Mouse (Mus musculus) brain, embryonic 18.5 days (tissue): ENCODE measurements at regions not wholly inside any gene's neighbourhood (a gene's known extent, or its start where the extent isn't known, plus 50 kb on each side); places are given as distances from the start of the nearest gene placed in this dataset.

Experiments used
- DNase-seq: peaks from one replicate; pipeline ENCODE4 v3.0.0-alpha.2; 2012; ENCODE audit warnings: low read depth, low spot score

DNA sequence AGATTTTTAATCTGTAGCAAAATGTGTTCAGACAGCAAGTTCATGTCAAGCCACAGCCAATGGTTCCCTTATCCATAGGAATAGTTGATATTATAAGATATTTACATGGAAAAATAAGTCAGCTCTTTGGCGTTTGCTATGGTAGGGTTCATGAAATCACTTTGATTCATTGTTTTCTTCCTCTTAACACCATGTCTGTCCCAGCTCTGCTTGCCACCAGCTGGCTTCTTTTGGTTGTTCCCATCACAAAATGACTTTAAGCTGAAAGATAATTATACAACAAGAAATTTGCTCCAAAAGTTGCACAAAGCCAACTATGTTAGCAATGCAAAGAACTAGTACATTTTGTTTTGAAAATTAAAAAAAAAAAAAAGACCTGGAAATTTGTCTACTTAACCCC, 99.9 kb upstream of the Tcf21 start:
- DNase-seq: no peak

DNA sequence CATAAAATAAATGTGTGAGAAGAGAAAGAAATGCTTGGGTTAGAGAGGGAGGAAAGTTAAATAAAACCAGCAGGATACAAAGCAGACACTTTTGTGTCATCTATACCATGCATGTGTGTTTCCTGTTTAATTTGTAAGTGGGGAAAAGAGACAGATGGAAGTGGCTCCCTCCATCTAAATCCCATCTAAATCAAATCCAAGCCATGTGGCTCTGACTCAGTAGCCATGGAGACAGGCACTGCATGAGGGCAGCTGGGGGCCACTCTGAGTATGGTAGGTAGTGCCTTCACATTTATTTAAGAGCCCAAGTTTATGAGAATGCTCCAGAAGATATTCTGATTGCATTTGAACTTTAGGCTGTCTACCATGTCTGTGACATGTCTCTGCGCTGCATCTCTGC, 97.8 kb upstream of the Tcf21 start:
- DNase-seq: no peak

DNA sequence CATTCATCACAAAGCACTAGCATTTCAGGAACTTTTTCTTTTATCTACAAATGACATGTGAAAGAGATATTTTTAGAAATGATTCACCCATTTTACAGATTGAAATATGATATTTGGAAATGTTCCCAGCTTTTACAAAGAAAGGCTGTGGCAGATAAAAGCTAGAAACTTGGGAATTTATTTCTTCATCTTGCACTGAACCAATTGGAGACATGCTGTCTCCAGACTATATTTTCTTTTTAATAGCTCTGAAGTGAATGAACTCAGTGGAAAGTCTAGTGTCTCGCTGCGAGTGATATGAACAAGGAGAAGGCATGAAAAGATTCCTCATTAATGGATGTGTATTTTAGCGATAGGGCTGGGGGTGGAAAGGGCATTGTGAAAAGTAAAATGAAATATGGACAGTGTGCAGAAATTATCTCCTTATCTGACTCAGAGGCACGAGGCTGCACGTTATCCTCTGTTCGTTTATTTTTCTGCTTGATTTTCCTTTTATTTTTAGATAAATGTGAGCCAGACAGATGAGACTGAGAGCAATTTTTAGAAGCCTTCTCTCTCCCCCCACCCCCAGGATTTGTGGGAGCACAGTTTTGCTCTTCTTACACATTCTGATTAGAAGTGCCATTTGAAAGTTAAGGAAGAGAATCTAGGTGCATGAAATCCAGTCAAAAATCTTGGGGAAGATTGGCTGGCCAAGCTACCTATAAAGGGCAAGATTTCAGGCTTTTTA, 96.0 kb upstream of the Tcf21 start:
- no peak for DNase-seq

DNA sequence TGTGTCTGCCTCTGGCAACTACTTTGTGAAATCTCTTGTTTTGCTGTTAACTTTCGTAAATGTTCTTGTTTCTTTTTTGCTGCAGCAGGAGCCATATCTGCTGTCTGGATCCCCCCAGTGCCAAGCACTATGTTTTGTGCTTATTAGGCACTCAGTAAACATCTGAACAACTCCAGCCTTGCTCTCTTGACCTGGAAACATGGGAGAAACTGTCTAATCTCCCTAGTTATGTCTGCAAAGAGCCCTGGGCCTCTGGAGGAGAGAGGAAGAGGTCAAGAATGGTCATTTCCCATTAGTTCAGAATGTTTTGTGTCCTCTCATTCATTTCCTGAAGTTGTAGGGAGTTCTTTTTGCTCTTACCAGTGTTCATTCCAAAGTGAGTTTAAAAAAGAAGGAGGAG, 93.1 kb upstream of the Tcf21 start:
- DNase-seq: no peak

DNA sequence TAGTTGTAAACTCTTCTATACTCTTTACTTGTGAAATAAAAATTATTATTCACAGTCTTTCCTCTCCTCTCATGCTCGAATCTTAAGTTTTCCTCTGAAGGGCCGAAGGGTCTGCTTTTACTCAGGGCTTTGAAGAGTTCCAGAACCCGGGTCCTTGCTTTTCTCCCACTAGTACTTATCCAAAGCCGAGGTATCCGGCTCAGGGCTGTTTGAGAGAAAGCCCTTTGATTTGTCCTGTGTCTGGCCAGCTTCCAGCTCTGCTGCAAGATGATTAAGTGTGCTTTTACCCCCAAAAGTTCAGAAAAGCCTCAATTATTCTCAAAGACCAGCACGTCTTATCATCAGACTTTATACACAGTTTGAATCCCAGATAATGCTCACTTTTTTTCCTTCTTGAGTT, 88.7 kb upstream of the Tcf21 start:
- DNase-seq: no peak

DNA sequence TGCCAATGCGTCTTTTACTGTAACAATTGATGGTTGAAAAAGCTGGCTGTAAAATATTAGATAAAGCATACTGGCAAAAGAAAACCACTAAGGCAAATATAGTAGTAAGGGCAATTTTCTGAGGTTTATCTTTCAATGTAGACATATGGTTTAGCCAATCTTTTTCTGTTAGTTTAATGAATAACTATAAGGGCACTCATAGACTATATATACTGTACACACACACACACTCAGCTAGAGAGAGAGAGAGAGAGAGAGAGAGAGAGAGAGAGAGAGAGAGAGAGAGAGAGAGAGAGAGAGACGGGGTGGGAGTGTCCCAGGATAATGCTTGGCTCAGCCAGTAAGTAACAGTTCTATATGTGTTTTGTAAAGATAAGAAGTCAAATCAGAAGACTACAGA, 85.3 kb upstream of the Tcf21 start:
- DNase-seq: no peak

DNA sequence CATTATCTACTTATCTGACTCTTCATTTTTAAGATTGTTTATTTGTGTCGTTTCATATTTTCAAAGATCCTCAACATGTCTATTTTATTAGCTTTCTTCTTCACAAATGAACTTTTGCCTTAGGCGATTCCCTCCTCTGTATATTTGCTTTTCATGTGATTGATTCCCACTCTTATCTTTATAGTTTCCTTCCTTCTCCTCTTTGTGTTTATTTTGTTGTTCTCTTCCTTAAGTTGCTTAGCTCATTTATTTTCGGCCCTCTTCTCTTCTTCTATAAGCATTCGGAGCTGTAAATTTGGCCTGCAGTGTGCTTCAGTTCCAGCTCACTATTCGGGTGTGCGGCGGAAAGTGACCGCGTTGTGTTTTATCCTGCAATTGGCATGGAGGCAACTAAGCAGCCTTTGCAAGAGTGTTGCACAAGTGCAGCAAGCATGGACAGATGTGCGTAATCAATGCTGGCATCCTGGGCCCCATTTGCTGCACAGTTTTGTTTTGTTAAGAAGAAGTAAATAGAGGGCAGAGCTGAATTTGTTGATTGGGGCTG, 73.5 kb upstream of the Tcf21 start:
- no peak for DNase-seq

DNA sequence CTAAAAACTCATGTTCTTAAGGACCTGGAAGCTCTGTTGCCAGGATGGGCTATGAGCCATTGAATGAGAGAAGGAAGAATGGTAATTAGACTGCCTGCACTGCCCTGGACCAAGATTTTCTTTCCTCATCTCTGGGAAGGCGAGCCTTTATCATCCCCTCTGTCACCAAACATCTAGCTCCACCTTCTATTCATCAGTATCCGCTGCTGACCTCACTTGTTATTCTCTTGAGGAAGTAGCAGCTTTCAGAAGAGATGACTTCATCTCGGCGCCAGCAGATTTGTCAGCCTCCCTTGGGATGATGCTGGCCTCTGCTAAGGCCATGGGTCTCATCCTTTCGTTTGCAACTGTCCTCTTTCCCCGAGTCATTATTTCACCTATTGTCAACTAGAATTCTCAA, 67.5 kb upstream of the Tcf21 start:
- no peak for DNase-seq

DNA sequence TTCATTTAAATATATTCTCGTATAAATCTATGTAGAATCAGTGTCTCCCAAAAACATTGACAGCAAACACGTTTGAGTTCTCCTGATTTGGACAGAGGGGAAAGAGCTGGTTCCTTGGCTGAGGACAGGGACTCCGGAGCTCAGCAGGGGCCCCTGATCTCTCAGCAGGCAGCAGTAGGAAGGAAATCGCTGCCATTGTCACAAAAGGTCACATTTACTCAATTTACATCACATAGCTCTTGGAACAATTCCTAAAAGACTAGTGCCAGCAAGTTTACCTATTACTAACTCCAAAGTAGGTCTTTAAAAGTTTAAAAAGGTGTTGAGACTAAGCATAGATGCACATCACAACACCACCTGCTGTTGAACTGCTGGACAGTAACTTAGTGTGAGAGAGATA, 59.7 kb upstream of the Tcf21 start:
- DNase-seq: no peak

DNA sequence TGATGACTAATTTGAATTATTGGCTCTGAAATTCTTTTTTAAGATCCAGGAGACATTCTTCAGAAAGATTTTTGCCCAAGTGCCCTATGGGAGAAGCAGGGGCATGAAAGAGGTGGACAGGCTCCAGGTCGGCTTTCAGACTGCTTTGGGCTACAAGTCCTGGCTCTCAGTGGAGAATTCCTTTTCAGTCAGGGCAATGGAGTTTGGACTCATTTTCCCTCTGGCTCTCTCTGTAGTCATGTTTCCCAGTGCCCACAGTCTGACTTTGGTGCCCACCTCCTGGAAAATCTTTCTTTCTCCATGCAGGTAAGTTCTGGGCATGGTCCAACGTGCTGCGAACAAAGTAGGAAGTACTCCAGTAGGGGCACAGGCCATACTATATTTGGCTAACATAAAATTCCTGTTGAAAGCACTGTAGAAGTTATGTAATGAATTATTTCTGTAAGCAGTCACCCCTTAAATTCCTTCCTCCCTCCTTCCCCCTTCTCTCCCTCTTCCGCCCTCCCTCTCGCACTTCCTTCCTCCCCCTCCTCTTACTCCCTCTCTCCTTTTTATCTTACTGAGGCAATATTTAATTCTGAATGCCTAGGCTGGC, 57.7 kb upstream of the Tcf21 start:
- DNase-seq: no peak

DNA sequence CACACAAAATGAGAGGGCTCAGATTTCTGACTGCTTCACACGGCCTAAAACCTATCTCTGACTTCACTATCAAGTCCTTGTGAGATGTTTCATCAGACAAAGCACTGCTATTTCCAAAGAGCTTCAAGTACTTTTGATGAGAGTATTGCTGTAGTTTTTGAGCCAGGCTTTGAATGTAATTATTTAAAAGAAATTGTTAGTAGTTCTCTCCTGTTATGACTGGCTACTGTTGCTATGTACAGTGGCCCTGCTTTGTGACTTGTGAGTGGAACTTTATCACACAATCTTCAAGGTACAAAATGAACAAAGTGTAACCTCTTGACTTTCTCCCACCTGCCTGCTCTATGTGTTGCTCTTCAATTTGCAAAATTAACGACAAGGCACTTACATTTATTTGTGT, 57.1 kb upstream of the Tcf21 start:
- DNase-seq: no peak

DNA sequence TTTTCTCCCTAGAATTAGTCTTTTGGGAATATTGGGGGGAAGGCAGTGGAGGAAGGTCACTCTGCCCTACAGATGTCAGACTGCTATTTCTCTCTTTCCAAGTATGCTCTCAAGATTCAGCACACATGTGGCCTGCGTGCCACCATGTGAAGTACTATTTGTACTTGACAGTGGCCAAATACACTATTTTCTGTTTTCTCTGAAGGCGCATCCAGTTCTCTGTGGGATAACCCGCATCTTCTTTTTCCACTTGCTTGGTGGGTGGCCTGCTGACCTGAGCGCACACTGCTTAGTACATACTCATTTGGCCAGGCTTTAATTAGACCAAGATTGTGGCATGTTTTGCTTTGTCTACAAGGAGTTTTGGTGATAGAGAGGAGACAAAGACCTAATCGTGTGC, 55.7 kb upstream of the Tcf21 start:
- DNase-seq: no peak

DNA sequence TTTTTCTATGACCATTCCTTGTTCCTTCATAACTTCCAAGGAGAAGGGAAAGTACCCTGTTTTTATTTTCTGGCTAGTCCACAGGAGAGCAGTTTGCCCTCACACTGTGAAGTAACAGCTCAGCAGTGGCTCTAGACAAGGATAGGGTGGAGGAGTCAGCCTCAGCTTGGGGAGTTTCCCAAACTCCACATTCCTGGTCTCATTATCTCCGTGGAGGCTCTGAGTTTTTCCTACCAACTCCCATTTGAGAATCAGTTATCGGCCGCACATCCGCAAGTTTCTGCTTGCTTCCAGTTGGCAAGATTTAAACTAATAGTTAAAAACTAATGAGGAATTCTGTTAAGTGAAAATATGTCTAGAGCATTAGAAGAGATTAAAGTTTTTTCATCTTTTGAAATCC, 55.2 kb upstream of the Tcf21 start:
- no peak for DNase-seq
